Mouse (Mus musculus): ENCODE data around the gene B3glct. TPM values are rescaled to one million over a fixed set of nuclear protein-coding genes. Genes with fewer than 3 reads are reported as not detected.

B3glct gene
- total RNA-seq, 2 experiments from 2014 or later = 4.8 to 10.4 TPM

- ATAC-seq (ENCODE audit: poor library complexity, severe bottlenecking) = no peak
Measured at GRCm38 (mm10) chr5:149742286-149742685, 64.3 kb downstream of the B3glct start.

GRCm38 (mm10) chr5:149745079-149745478 is 67.0 kb downstream of the B3glct start:
- no peak for ATAC-seq (ENCODE audit: poor library complexity, severe bottlenecking)

GRCm38 (mm10) chr5:149748640-149749580 is 70.9 kb downstream of the B3glct start:
- no peak for ATAC-seq (ENCODE audit: poor library complexity, severe bottlenecking)

- ATAC-seq (ENCODE audit: poor library complexity, severe bottlenecking) = no peak
Measured at GRCm38 (mm10) chr5:149751861-149752260, 73.8 kb downstream of the B3glct start.

GRCm38 (mm10) chr5:149753073-149753472 is 75.0 kb downstream of the B3glct start:
- no peak for ATAC-seq (ENCODE audit: poor library complexity, severe bottlenecking)

- no peak for ATAC-seq (ENCODE audit: poor library complexity, severe bottlenecking)
Measured at GRCm38 (mm10) chr5:149767116-149767515, 89.1 kb downstream of the B3glct start.

GRCm38 (mm10) chr5:149767651-149768301 is 89.7 kb downstream of the B3glct start:
- no peak for ATAC-seq (ENCODE audit: poor library complexity, severe bottlenecking)

GRCm38 (mm10) chr5:149769666-149770065 is 91.6 kb downstream of the B3glct start:
- no peak for ATAC-seq (ENCODE audit: poor library complexity, severe bottlenecking)

- no peak for ATAC-seq (ENCODE audit: poor library complexity, severe bottlenecking)
Measured at GRCm38 (mm10) chr5:149776038-149776437, 98.0 kb downstream of the B3glct start.

- no peak for ATAC-seq (ENCODE audit: poor library complexity, severe bottlenecking)
Measured at GRCm38 (mm10) chr5:149779740-149780139, 101.7 kb downstream of the B3glct start.

- no peak for ATAC-seq (ENCODE audit: poor library complexity, severe bottlenecking)
Measured at GRCm38 (mm10) chr5:149780411-149780810, 102.4 kb downstream of the B3glct start.

- no peak for ATAC-seq (ENCODE audit: poor library complexity, severe bottlenecking)
Measured at GRCm38 (mm10) chr5:149790087-149790486, 112.1 kb downstream of the B3glct start.

GRCm38 (mm10) chr5:149810071-149810470 is 132.0 kb downstream of the B3glct start:
- no peak for ATAC-seq (ENCODE audit: poor library complexity, severe bottlenecking)

GRCm38 (mm10) chr5:149811835-149812234 is 133.8 kb downstream of the B3glct start:
- no peak for ATAC-seq (ENCODE audit: poor library complexity, severe bottlenecking)

Other genes starting within 250 kb of the B3glct start
- gene Tex26, start 238.6 kb upstream of the B3glct start, total RNA-seq (2015) = not detected in 2 replicates
- not detected in 2 replicates for gene Tex26, start 238.6 kb upstream of the B3glct start, total RNA-seq (2017)
- 0.40 and 1.2 TPM in 2 replicates for gene Wdr95, start 149.6 kb upstream of the B3glct start, total RNA-seq (2015)
- 0.15 and 0.65 TPM in 2 replicates for gene Wdr95, start 149.6 kb upstream of the B3glct start, total RNA-seq (2017)
- gene Hsph1, start 41.9 kb upstream of the B3glct start, total RNA-seq (2015) = 22.9 and 29.5 TPM in 2 replicates
- gene Hsph1, start 41.9 kb upstream of the B3glct start, total RNA-seq (2017) = 14.5 and 16.7 TPM in 2 replicates

Measured in megakaryocyte, adult 5-6 weeks (primary cell).